Mouse (Mus musculus) embryonic fibroblast, embryonic 13.5 days (primary cell): ENCODE measurements around the gene Adgre5.

ENCODE experiments used
- CTCF ChIP-seq: IDR thresholded peaks from 2 replicates; pipeline ENCODE4 v1.5.1; 2011; ENCODE audit warnings: mild to moderate bottlenecking, control low read depth, low read length, moderate library complexity, borderline replicate concordance; ENCODE audit not compliant: insufficient read depth
- POLR2A ChIP-seq: IDR thresholded peaks from 2 replicates; pipeline ENCODE4 v1.6.1; 2011; ENCODE audit warnings: low read depth, mild to moderate bottlenecking, control low read depth, low read length, moderate library complexity

- TF ChIP-seq CTCF (no peak), POLR2A (no peak)
These were observed 60.0 kb downstream of the Adgre5 start for GRCm38 (mm10) chr8:83681099-83681498.
